Mouse (Mus musculus) liver, embryonic 12.5 days (tissue): ENCODE results near the gene Atp1a4. TPM values are rescaled to one million over a fixed set of nuclear protein-coding genes. Genes with fewer than 3 reads are reported as not detected.

Experiments
- ATAC-seq: fragments of 200-750 bp; cut with Nextera tagmentation; 2 replicates; pipeline ENCODE4 v1.8.0; 2017; ENCODE audit warnings: moderate number of reproducible peaks, mild to moderate bottlenecking, moderate library complexity
- H3K27ac ChIP-seq: fragments of 300-500 bp; sonication (generic); 2 replicates; pipeline ENCODE4 v1.5.1; 2016; ENCODE audit warnings: mild to moderate bottlenecking
- H3K27me3 ChIP-seq: fragments of 300-500 bp; sonication (generic); replicated peaks from 2 replicates; pipeline ENCODE4 v1.6.1; 2016; ENCODE audit warnings: mild to moderate bottlenecking, moderate library complexity
- H3K36me3 ChIP-seq: fragments of 300-500 bp; sonication (generic); 2 replicates; pipeline ENCODE4 v1.6.1; 2016; ENCODE audit warnings: mild to moderate bottlenecking, moderate library complexity
- H3K4me1 ChIP-seq: fragments of 300-500 bp; sonication (generic); 2 replicates; pipeline ENCODE4 v1.6.1; 2016
- H3K4me2 ChIP-seq: fragments of 300-500 bp; sonication (generic); 2 replicates; pipeline ENCODE4 v1.6.1; 2016; ENCODE audit warnings: mild to moderate bottlenecking, moderate library complexity
- H3K4me3 ChIP-seq: fragments of 300-500 bp; sonication (generic); 2 replicates; pipeline ENCODE4 v1.5.1; 2016; ENCODE audit warnings: mild to moderate bottlenecking, moderate library complexity
- H3K9ac ChIP-seq: fragments of 300-500 bp; sonication (generic); 2 replicates; pipeline ENCODE4 v1.6.1; 2016; ENCODE audit warnings: mild to moderate bottlenecking, moderate library complexity
- H3K9me3 ChIP-seq: fragments of 300-500 bp; sonication (generic); replicated peaks from 2 replicates; pipeline ENCODE4 v1.6.1; 2016; ENCODE audit warnings: mild to moderate bottlenecking, moderate library complexity
- WGBS: fragments of 180-500 bp; shearing (Covaris S2); methylation state at CpG from one replicate; pipeline ENCODE4 v1.1.7; 2016; ENCODE audit not compliant: insufficient replicate concordance; 5-methylcytosine and 5-hydroxymethylcytosine counted together
- polyA plus RNA-seq: library from polyadenylated mRNA; unstranded; fragments of >200 nt; fragmentation: Nextera tagmentation; extraction: Ambion mirVana; gene quantifications from 2 replicates; pipeline ENCODE4 v1.2.1, GENCODE M21; 2016

Gene Atp1a4
- polyA plus RNA-seq, 1 experiment from 2014 or later = not detected

- Histone ChIP-seq H3K4me1 (no peaks in the 10 kb centered on the region), H3K4me3 (no peak overlapping the region), H3K27me3 (no peaks in the 10 kb centered on the region), H3K27ac (no peak overlapping the region), H3K4me2 (no peak overlapping the region), H3K9ac (no peak overlapping the region), H3K36me3 (peaks cover 89% of the 10 kb centered on the region), H3K9me3 (no peaks in the 10 kb centered on the region)
- 88% methylated on average over 10 of the region's 10 CpGs for WGBS
- ATAC-seq = 0 out of 2 replicates have a peak, but pooled peaks have one; percentile 15
These were observed 71.6 kb downstream of the Atp1a4 start for GRCm38 (mm10) chr1:172186401-172187289.

- no peak for ATAC-seq
- H3K36me3 ChIP-seq = peaks cover 88% of the 10 kb centered on the region
These were observed 74.3 kb downstream of the Atp1a4 start for GRCm38 (mm10) chr1:172183915-172184314.

GRCm38 (mm10) chr1:172183056-172183455, 75.2 kb downstream of the Atp1a4 start:
- H3K9ac ChIP-seq = no peak overlapping the region
- peaks cover 88% of the 10 kb centered on the region for H3K36me3 ChIP-seq
- no peak overlapping the region for H3K4me3 ChIP-seq
- no peaks in the 10 kb centered on the region for H3K4me1 ChIP-seq
- H3K27me3 ChIP-seq = no peaks in the 10 kb centered on the region
- no peak overlapping the region for H3K4me2 ChIP-seq
- H3K9me3 ChIP-seq = no peaks in the 10 kb centered on the region
- 88% methylated on average over 6 of the region's 6 CpGs for WGBS
- ATAC-seq = 0 out of 2 replicates have a peak, but pooled peaks have one; percentile 52
- H3K27ac ChIP-seq = no peak overlapping the region

More at GRCm38 (mm10) chr1:172183915-172184314, 74.3 kb downstream of the Atp1a4 start:
- Histone ChIP-seq H3K27ac (no peak overlapping the region), H3K4me2 (no peak overlapping the region), H3K4me3 (no peak overlapping the region), H3K9ac (no peak overlapping the region), H3K4me1 (no peaks in the 10 kb centered on the region), H3K27me3 (no peaks in the 10 kb centered on the region), H3K9me3 (no peaks in the 10 kb centered on the region)

- WGBS = 86% methylated on average over 3 of the region's 3 CpGs
- Histone ChIP-seq H3K9ac (no peak overlapping the region), H3K4me1 (no peaks in the 10 kb centered on the region), H3K36me3 (peaks cover 87% of the 10 kb centered on the region), H3K27ac (no peak overlapping the region), H3K9me3 (no peaks in the 10 kb centered on the region), H3K4me3 (no peak overlapping the region), H3K27me3 (no peaks in the 10 kb centered on the region), H3K4me2 (no peak overlapping the region)
- no peak for ATAC-seq
These were observed 76.4 kb downstream of the Atp1a4 start for GRCm38 (mm10) chr1:172181777-172182176.

GRCm38 (mm10) chr1:172180881-172181280, 77.3 kb downstream of the Atp1a4 start:
- no peak overlapping the region for H3K4me3 ChIP-seq
- H3K36me3 ChIP-seq = peaks cover 86% of the 10 kb centered on the region
- H3K9me3 ChIP-seq = no peaks in the 10 kb centered on the region
- no peaks in the 10 kb centered on the region for H3K4me1 ChIP-seq
- WGBS = 83% methylated on average over 4 of the region's 4 CpGs
- H3K27me3 ChIP-seq = no peaks in the 10 kb centered on the region
- no peak overlapping the region for H3K27ac ChIP-seq
- ATAC-seq = no peak
- H3K4me2 ChIP-seq = no peak overlapping the region
- no peak overlapping the region for H3K9ac ChIP-seq

GRCm38 (mm10) chr1:172179102-172179501, 79.1 kb downstream of the Atp1a4 start:
- peaks cover 88% of the 10 kb centered on the region for H3K36me3 ChIP-seq
- H3K27ac ChIP-seq = no peak overlapping the region
- WGBS = 84% methylated on average over 7 of the region's 7 CpGs
- H3K4me1 ChIP-seq = no peaks in the 10 kb centered on the region
- H3K9me3 ChIP-seq = no peaks in the 10 kb centered on the region
- no peaks in the 10 kb centered on the region for H3K27me3 ChIP-seq
- no peak for ATAC-seq
- no peak overlapping the region for H3K4me2 ChIP-seq
- H3K9ac ChIP-seq = no peak overlapping the region
- no peak overlapping the region for H3K4me3 ChIP-seq

GRCm38 (mm10) chr1:172177791-172178190, 80.4 kb downstream of the Atp1a4 start:
- Histone ChIP-seq H3K4me2 (no peak overlapping the region), H3K4me1 (no peaks in the 10 kb centered on the region), H3K27ac (no peak overlapping the region), H3K27me3 (no peaks in the 10 kb centered on the region), H3K4me3 (no peak overlapping the region), H3K36me3 (peaks cover 95% of the 10 kb centered on the region), H3K9ac (no peak overlapping the region), H3K9me3 (no peaks in the 10 kb centered on the region)
- no peak for ATAC-seq
- 84% methylated on average over 7 of the region's 7 CpGs for whole genome bisulfite sequencing

Other genes starting within 250 kb of the Atp1a4 start
- 2.3 and 2.6 TPM in 2 replicates for gene Vangl2, start 230.0 kb downstream of the Atp1a4 start, polyA plus RNA-seq
- not detected in 2 replicates for gene Nhlh1, start 200.8 kb downstream of the Atp1a4 start, polyA plus RNA-seq
- gene Copa, start 175.9 kb downstream of the Atp1a4 start, polyA plus RNA-seq = 92.8 and 96.5 TPM in 2 replicates
- gene Ncstn, start 175.6 kb downstream of the Atp1a4 start, polyA plus RNA-seq = 45.6 and 47.8 TPM in 2 replicates
- gene Pex19, start 131.7 kb downstream of the Atp1a4 start, polyA plus RNA-seq = 55.0 and 56.8 TPM in 2 replicates
- gene Dcaf8, start 110.3 kb downstream of the Atp1a4 start, polyA plus RNA-seq = 77.8 and 82.3 TPM in 2 replicates
- gene Pea15a, start 51.6 kb downstream of the Atp1a4 start, polyA plus RNA-seq = 25.7 and 26.0 TPM in 2 replicates
- gene Casq1, start 38.5 kb downstream of the Atp1a4 start, polyA plus RNA-seq = 0.08 and 0.32 TPM in 2 replicates
- 19.0 and 20.5 TPM in 2 replicates for gene Igsf8, start 3.2 kb upstream of the Atp1a4 start, polyA plus RNA-seq
- 0.24 and 0.36 TPM in 2 replicates for gene Atp1a2, start 39.6 kb upstream of the Atp1a4 start, polyA plus RNA-seq
- gene Kcnj9, start 70.9 kb upstream of the Atp1a4 start, polyA plus RNA-seq = not detected in 2 replicates
- gene Kcnj10, start 82.8 kb upstream of the Atp1a4 start, polyA plus RNA-seq = 0.02 and 0.07 TPM in 2 replicates
- gene Pigm, start 118.1 kb upstream of the Atp1a4 start, polyA plus RNA-seq = 4.3 TPM in 2 replicates
- gene Slamf9, start 216.9 kb upstream of the Atp1a4 start, polyA plus RNA-seq = 1.1 and 1.3 TPM in 2 replicates
- gene Igsf9, start 223.4 kb upstream of the Atp1a4 start, polyA plus RNA-seq = 3.9 and 4.2 TPM in 2 replicates
- gene Tagln2, start 241.6 kb upstream of the Atp1a4 start, polyA plus RNA-seq = 177 and 178 TPM in 2 replicates